Mouse (Mus musculus): Measurements from ENCODE around the gene Fam193a. TPM values are rescaled to one million over a fixed set of nuclear protein-coding genes. Genes with fewer than 3 reads are reported as not detected.

Fam193a gene
- total and polyA plus RNA-seq, 2 experiments from 2014 or later: 12.4 to 53.3 TPM

DNA sequence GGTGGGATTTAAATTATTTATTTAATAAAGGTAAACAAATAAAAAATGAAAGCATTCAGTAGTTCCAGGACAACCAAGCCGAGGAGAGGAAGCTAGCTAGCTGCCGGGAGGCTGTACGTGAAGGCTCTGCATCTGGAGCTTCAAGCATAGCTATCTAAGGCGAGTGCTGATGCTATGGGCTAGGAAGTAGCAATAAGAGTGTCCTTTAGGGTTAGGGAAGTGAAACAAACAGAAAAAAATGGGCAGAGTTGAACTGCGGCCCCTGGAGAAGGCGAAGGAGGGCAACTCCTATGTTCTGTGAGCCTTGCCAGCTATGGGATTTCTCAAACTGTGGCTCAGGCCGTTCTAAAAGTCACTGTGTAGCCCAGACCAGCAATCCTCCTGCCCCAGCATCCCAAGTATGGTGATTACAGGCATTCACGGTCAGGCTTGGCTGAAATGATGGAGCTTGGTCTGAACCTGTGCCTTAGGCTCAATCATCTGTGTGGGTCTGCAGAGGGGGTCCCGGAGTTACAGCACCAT, 149.7 kb downstream of the Fam193a start:
- H3K4me2 ChIP-seq (ENCODE audit: low read depth, low read length, poor library complexity, severe bottlenecking): no peak overlapping the region
- H3K27ac ChIP-seq (ENCODE audit: low read depth, low read length): no peak overlapping the region
- no peak overlapping the region for H3K9ac ChIP-seq (replicated peaks; ENCODE audit: low read length, poor library complexity, severe bottlenecking)
- no peak overlapping the region for H3K4me3 ChIP-seq (ENCODE audit: low read depth, low read length)
- H3K27me3 ChIP-seq (ENCODE audit: insufficient read depth, low read length): no peaks in the 10 kb centered on the region
- H3K36me3 ChIP-seq (ENCODE audit: insufficient read depth, low read length): no peaks in the 10 kb centered on the region
- no peaks in the 10 kb centered on the region for H3K4me1 ChIP-seq (ENCODE audit: insufficient read depth, low read length)
- WGBS: 82% methylated on average over 9 of the region's 9 CpGs
- H3K9me3 ChIP-seq (ENCODE audit: low read length): no peaks in the 10 kb centered on the region
- no peak for TF ChIP-seq CTCF (IDR thresholded peaks at IDR 0.05)
- ATAC-seq (ENCODE audit: low FRiP score) (no peak), DNase-seq (ENCODE audit: low spot score) (no peak)

DNA sequence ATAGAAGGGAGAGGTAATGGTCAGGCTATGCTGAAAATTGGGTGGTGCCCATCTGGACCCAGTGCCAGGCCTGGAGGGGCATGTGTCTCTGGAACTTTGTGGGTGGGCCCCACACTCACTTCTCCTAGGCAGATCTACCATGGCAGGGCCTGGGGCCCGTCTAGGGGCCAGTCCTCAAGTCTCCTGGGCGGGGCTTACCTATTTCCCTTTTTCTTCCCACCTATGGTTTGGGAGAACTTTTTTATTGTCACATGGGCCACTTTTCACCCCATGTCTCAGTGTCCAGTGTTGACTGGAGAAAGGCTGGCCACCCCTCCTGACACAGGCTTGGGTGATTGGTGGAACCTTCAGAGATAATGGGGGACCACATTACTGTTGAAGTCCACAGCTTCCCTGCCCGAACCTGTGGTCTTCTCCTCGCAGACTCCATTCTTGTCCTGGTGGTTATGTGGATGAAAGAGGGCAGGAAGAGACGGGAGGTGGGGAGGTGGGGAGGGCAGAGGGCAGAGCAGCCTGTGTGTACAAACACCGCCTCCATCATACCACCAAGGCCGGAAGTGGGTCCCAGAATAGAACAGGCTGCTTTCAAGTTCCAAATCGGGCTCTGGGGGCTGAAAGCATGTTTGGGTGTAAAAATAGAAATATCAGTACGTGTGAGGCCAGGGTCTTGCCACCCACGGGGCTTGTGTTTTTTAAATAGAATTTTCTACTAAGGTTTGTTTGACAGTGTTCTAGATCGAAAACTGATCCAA, 150.9 kb downstream of the Fam193a start:
- Histone ChIP-seq H3K4me2 (ENCODE audit: low read depth, low read length, poor library complexity, severe bottlenecking) (no peak overlapping the region), H3K4me3 (ENCODE audit: low read depth, low read length) (no peak overlapping the region), H3K9ac (replicated peaks; ENCODE audit: low read length, poor library complexity, severe bottlenecking) (no peak overlapping the region), H3K9me3 (ENCODE audit: low read length) (no peaks in the 10 kb centered on the region), H3K27me3 (ENCODE audit: insufficient read depth, low read length) (no peaks in the 10 kb centered on the region), H3K27ac (ENCODE audit: low read depth, low read length) (no peak overlapping the region), H3K4me1 (ENCODE audit: insufficient read depth, low read length) (no peaks in the 10 kb centered on the region), H3K36me3 (ENCODE audit: insufficient read depth, low read length) (no peaks in the 10 kb centered on the region)
- no peak for TF ChIP-seq CTCF (IDR thresholded peaks at IDR 0.05)
- no peak for ATAC-seq (ENCODE audit: low FRiP score)
- no peak for DNase-seq (ENCODE audit: low spot score)
- 80% methylated on average over 11 of the region's 11 CpGs for WGBS

DNA sequence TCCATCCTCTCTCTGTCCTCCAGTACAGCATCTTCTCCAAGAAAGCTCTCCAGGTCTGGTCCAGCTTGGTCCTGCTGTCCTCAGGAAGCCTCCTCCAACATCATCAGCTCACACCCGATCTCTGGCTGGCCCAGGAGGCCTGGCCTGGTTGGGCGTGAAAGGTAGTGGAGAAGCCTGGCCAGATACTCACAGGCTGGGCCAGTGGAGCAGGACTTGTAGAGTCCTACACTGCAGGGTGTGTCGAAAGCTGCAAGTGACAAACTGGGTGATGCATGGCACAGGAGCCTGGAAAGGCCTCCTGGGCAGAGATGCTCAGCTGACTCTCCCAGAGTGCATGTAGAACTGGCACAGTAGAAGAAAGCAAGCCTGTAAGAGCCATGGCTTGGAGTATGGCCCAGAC, 151.6 kb downstream of the Fam193a start:
- no peak for TF ChIP-seq CTCF (IDR thresholded peaks at IDR 0.05)
- H3K4me2 ChIP-seq (ENCODE audit: low read depth, low read length, poor library complexity, severe bottlenecking): no peak overlapping the region
- no peak overlapping the region for H3K4me3 ChIP-seq (ENCODE audit: low read depth, low read length)
- DNase-seq (ENCODE audit: low spot score) (no peak), ATAC-seq (ENCODE audit: low FRiP score) (no peak)
- no peak overlapping the region for H3K27ac ChIP-seq (ENCODE audit: low read depth, low read length)
- H3K9ac ChIP-seq (replicated peaks; ENCODE audit: low read length, poor library complexity, severe bottlenecking): no peak overlapping the region
- H3K4me1 ChIP-seq (ENCODE audit: insufficient read depth, low read length): no peaks in the 10 kb centered on the region
- H3K27me3 ChIP-seq (ENCODE audit: insufficient read depth, low read length): no peaks in the 10 kb centered on the region
- WGBS: 83% methylated on average over 3 of the region's 3 CpGs
- no peaks in the 10 kb centered on the region for H3K9me3 ChIP-seq (ENCODE audit: low read length)
- H3K36me3 ChIP-seq (ENCODE audit: insufficient read depth, low read length): no peaks in the 10 kb centered on the region

DNA sequence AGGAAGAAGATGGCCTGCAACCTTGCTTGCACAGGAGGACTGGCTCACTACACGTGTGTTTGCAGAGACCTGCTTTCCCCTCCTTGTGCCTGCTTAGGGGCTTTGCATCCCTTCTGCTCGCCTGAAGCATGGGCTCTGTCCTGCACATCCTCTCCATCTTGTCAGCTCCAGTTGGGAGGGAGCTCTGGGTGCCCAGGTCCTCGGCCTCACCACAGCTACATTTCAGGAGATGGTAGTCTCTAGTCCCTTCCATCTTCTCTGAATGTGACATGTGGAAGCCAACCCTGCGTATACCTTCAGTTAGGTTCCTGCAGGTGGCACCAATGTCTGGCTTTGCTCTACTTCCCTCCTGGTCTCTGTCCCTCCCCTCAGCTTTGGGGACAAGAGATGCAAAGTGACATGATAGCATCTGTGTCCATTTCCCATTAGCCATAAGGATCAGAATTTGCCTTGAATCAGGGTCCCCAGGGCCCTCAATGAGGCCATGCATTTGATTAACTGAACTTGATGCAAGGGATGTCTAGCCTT, 154.3 kb downstream of the Fam193a start:
- H3K4me1 ChIP-seq (ENCODE audit: insufficient read depth, low read length): no peaks in the 10 kb centered on the region
- H3K27me3 ChIP-seq (ENCODE audit: insufficient read depth, low read length): no peaks in the 10 kb centered on the region; the same call in 1 of the 2 replicates
- ATAC-seq (ENCODE audit: low FRiP score): no peak
- no peak overlapping the region for H3K27ac ChIP-seq (ENCODE audit: low read depth, low read length)
- H3K4me2 ChIP-seq (ENCODE audit: low read depth, low read length, poor library complexity, severe bottlenecking): no peak overlapping the region
- no peak overlapping the region for H3K9ac ChIP-seq (replicated peaks; ENCODE audit: low read length, poor library complexity, severe bottlenecking)
- no peak for DNase-seq (ENCODE audit: low spot score)
- H3K9me3 ChIP-seq (ENCODE audit: low read length): no peaks in the 10 kb centered on the region
- WGBS: 57% methylated on average over 4 of the region's 4 CpGs
- no peaks in the 10 kb centered on the region for H3K36me3 ChIP-seq (ENCODE audit: insufficient read depth, low read length)
- no peak overlapping the region for H3K4me3 ChIP-seq (ENCODE audit: low read depth, low read length)
- TF ChIP-seq CTCF (IDR thresholded peaks at IDR 0.05): peak; percentile 11; the same call in 1 of the 2 replicates

DNA sequence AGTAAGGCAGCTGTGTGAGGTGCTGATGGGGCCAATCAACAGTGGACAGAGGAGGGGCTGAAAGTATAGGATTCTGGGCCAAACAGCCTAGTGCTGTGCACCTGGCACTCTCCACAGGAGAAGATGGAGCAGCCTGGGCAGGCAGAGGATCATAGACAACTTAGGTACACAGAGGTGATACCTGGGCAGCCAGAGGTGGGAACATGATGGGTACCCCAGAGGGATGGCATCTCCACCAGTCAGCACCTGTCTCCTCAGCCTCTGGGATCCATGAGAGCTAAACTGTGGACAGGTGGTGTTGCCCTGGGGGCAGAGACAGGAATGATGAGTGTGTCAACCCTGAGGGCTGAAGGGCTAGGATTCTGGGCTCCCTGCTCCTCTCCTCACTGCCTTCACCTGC, 154.8 kb downstream of the Fam193a start:
- DNase-seq (ENCODE audit: low spot score) (no peak), ATAC-seq (ENCODE audit: low FRiP score) (no peak)
- Histone ChIP-seq H3K4me3 (ENCODE audit: low read depth, low read length) (no peak overlapping the region), H3K9me3 (ENCODE audit: low read length) (no peaks in the 10 kb centered on the region), H3K27me3 (ENCODE audit: insufficient read depth, low read length) (no peaks in the 10 kb centered on the region; the same call in 1 of the 2 replicates), H3K9ac (replicated peaks; ENCODE audit: low read length, poor library complexity, severe bottlenecking) (no peak overlapping the region), H3K36me3 (ENCODE audit: insufficient read depth, low read length) (no peaks in the 10 kb centered on the region), H3K4me1 (ENCODE audit: insufficient read depth, low read length) (no peaks in the 10 kb centered on the region), H3K4me2 (ENCODE audit: low read depth, low read length, poor library complexity, severe bottlenecking) (no peak overlapping the region), H3K27ac (ENCODE audit: low read depth, low read length) (no peak overlapping the region)
- no peak for TF ChIP-seq CTCF (IDR thresholded peaks at IDR 0.05)
